Mouse (Mus musculus): Measurements from ENCODE around the gene Serp2. TPM values are rescaled to one million over a fixed set of nuclear protein-coding genes. Genes with fewer than 3 reads are reported as not detected.

Serp2 gene
- polyA plus RNA-seq, 1 experiment from 2014 or later: 21.6 TPM

DNA sequence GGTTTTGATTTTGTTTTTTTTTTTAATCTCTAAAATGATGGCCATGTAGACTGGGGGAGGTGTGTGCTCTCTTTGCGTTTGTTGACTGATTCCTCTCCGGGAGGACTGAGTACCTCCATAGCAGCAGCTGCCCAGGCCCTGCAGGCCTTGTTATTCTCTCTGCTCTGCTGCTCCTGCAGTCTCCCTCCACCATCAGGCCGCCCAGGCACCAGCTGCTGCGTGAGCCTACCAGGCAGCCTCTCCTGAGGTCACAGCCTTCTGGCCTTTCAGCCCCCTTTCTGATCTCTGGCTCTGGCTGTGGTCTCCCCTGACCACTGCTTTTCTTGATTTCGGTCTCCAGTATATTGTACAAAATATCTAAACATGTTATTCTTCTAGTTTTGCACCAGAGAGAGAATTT, 56.7 kb downstream of the Serp2 start:
- no peaks in the 10 kb centered on the region for H3K36me3 ChIP-seq (replicated peaks)
- no peaks in the 10 kb centered on the region for H3K9me3 ChIP-seq
- WGBS: 23% methylated on average over 5 of the region's 5 CpGs
- peak; percentile 44 for DNase-seq (ENCODE audit: low spot score)
- peaks cover 37% of the 10 kb centered on the region for H3K4me1 ChIP-seq
- no peak overlapping the region for H3K4me3 ChIP-seq
- peak overlapping the region; percentile 57; the same call in 1 of the 2 replicates for H3K27ac ChIP-seq (replicated peaks)
- no peaks in the 10 kb centered on the region for H3K27me3 ChIP-seq (replicated peaks; ENCODE audit: low read depth, poor library complexity, severe bottlenecking)

- H3K36me3 ChIP-seq (replicated peaks): peaks cover 1% of the 10 kb centered on the region; the same call in 1 of the 2 replicates
- H3K9me3 ChIP-seq: no peaks in the 10 kb centered on the region
- WGBS: 85% methylated on average over 6 of the region's 6 CpGs
- no peaks in the 10 kb centered on the region for H3K27me3 ChIP-seq (replicated peaks; ENCODE audit: low read depth, poor library complexity, severe bottlenecking)
- no peak overlapping the region for H3K4me3 ChIP-seq
- H3K4me1 ChIP-seq: peaks cover 43% of the 10 kb centered on the region
- no peak for DNase-seq (ENCODE audit: low spot score)
- no peak overlapping the region for H3K27ac ChIP-seq (replicated peaks)
Observed at GRCm38 (mm10) chr14:76499492-76499891, 57.2 kb downstream of the Serp2 start.

DNA sequence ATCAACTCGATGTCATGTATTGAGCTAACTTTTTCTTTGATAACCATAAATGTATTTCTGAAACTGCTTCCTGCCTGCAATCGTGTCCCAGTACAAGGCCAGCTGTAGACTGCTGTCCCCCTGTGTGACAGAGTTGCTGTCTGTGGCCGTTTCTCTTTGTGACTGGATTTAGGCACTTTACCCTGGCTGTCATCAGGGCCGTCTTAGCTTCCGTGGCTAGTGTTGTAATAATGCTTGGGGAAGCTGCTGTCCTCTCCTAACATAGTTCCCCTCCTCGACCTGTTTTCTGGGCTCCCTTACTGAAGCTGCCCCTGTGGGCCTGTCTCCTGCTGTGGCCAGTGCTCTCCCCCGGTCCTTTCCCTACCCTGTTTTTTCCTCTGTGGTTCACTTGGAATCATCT, 58.5 kb downstream of the Serp2 start:
- Histone ChIP-seq H3K27me3 (replicated peaks; ENCODE audit: low read depth, poor library complexity, severe bottlenecking) (no peaks in the 10 kb centered on the region), H3K27ac (replicated peaks) (no peak overlapping the region), H3K36me3 (replicated peaks) (peaks cover 14% of the 10 kb centered on the region), H3K4me3 (no peak overlapping the region), H3K4me1 (peaks cover 39% of the 10 kb centered on the region), H3K9me3 (no peaks in the 10 kb centered on the region)
- WGBS: 70% methylated on average over 7 of the region's 7 CpGs
- no peak for DNase-seq (ENCODE audit: low spot score)

DNA sequence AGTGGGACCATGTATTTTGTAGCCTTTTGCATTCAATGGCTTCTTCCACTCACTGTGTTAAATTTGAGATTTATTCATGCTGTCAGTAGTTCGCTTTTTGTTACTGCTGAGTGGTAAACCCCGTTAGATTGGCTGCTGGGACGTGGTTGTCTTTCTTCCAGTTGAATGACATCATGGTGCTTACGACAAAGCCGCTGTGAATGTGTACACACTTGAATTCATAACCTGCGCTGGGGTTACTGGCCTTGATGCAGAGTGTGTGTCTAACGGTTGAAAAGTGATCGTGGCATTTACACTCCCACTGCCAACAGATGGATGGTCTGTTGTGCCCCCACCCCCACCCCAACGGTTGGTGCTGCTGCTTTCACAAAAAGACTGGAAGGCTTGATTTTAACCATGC, 59.5 kb downstream of the Serp2 start:
- Histone ChIP-seq H3K9me3 (no peaks in the 10 kb centered on the region), H3K4me1 (peaks cover 38% of the 10 kb centered on the region), H3K27me3 (replicated peaks; ENCODE audit: low read depth, poor library complexity, severe bottlenecking) (no peaks in the 10 kb centered on the region), H3K27ac (replicated peaks) (no peak overlapping the region), H3K36me3 (replicated peaks) (peaks cover 16% of the 10 kb centered on the region), H3K4me3 (no peak overlapping the region)
- WGBS: 82% methylated on average over 9 of the region's 9 CpGs
- no peak for DNase-seq (ENCODE audit: low spot score)

DNA sequence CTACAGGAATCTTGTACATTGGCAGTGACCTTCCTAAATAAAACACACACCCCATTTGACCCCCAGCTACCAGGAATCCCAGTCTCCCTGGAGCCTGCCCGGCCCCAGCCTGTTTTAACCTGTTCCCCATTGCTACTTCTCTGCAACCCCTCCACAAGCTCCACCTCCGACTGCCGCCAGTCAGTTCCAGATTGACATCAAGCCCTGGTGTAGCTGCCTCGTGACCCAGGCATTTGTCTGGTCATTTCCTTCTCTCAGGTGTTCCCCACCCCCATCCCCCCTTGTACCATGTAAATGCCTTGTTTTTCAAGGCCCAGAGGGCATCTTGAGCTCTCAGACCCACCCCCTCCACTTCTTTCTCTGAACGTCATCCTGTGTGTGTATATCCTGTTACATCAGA, 61.7 kb downstream of the Serp2 start:
- no peaks in the 10 kb centered on the region for H3K9me3 ChIP-seq
- 29% methylated on average over 5 of the region's 5 CpGs for WGBS
- peak; percentile 64 for DNase-seq (ENCODE audit: low spot score)
- no peaks in the 10 kb centered on the region for H3K27me3 ChIP-seq (replicated peaks; ENCODE audit: low read depth, poor library complexity, severe bottlenecking)
- no peak overlapping the region for H3K4me3 ChIP-seq
- H3K4me1 ChIP-seq: peaks cover 33% of the 10 kb centered on the region
- H3K36me3 ChIP-seq (replicated peaks): peaks cover 16% of the 10 kb centered on the region
- H3K27ac ChIP-seq (replicated peaks): peak overlapping the region; percentile 67

DNA sequence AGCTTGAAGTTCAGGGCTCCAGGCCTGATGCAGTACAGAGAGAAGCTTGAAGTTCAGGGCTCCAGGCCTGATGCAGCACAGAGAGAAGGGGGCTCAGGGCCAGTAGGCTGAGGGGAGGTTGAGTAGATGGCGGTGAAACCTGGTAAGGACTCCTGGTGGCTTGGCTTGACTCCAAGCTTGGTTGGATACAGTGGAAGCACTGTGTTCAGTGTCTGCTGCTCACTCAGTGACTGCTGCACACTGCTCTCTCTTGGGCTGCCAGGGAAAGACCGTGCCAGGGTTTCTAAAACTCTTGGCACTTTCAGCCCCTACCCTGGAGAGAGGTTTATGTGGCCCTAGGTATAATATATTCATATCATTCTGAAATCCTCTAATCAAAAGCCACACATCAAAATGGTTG, 67.6 kb downstream of the Serp2 start:
- 91% methylated on average over 2 of the region's 2 CpGs for WGBS
- peak overlapping the region; percentile 73 for H3K27ac ChIP-seq (replicated peaks)
- peaks cover 28% of the 10 kb centered on the region for H3K4me1 ChIP-seq
- H3K9me3 ChIP-seq: no peaks in the 10 kb centered on the region
- DNase-seq (ENCODE audit: low spot score): no peak
- H3K4me3 ChIP-seq: no peak overlapping the region
- H3K36me3 ChIP-seq (replicated peaks): peaks cover 12% of the 10 kb centered on the region
- H3K27me3 ChIP-seq (replicated peaks; ENCODE audit: low read depth, poor library complexity, severe bottlenecking): no peaks in the 10 kb centered on the region

- Histone ChIP-seq H3K4me3 (no peak overlapping the region), H3K36me3 (replicated peaks) (peaks cover 4% of the 10 kb centered on the region), H3K27ac (replicated peaks) (peak overlapping the region; percentile 73), H3K27me3 (replicated peaks; ENCODE audit: low read depth, poor library complexity, severe bottlenecking) (no peaks in the 10 kb centered on the region), H3K9me3 (no peaks in the 10 kb centered on the region), H3K4me1 (peaks cover 26% of the 10 kb centered on the region)
- DNase-seq (ENCODE audit: low spot score): peak; percentile 78
- WGBS: 52% methylated on average over 18 of the region's 18 CpGs
Observed at GRCm38 (mm10) chr14:76488101-76489044, 68.3 kb downstream of the Serp2 start.

DNA sequence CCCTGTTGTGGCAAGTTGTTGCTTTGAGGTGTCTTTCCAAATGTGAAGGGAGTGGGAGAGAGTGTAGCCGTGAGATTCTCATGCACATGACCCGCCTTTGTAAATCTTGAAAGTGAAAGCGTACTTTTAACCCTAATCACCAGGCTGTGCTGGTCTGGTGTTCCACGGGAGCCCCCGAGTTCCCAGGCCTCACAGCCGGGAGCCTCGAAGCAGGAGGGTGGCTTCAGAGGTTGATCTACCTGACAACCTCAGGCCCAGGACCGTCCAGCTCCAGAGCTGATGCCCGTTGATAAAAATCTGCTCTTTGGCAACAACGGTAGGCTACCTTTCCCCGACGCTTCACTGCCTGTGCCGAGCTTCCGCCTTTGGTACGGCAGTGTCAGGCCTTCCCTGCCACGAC, 69.1 kb downstream of the Serp2 start:
- Histone ChIP-seq H3K36me3 (replicated peaks) (no peaks in the 10 kb centered on the region; the same call in none of the 2 replicates), H3K4me3 (no peak overlapping the region), H3K27me3 (replicated peaks; ENCODE audit: low read depth, poor library complexity, severe bottlenecking) (no peaks in the 10 kb centered on the region), H3K27ac (replicated peaks) (peak overlapping the region; percentile 73), H3K9me3 (no peaks in the 10 kb centered on the region), H3K4me1 (peaks cover 30% of the 10 kb centered on the region)
- DNase-seq (ENCODE audit: low spot score): no peak
- 90% methylated on average over 16 of the region's 16 CpGs for WGBS

- H3K4me3 ChIP-seq: no peak overlapping the region
- no peaks in the 10 kb centered on the region for H3K9me3 ChIP-seq
- WGBS: 100% methylated on average over 1 of the region's 1 CpGs
- no peaks in the 10 kb centered on the region; the same call in 1 of the 2 replicates for H3K36me3 ChIP-seq (replicated peaks)
- no peak for DNase-seq (ENCODE audit: low spot score)
- peaks cover 26% of the 10 kb centered on the region for H3K4me1 ChIP-seq
- no peak overlapping the region for H3K27ac ChIP-seq (replicated peaks)
- H3K27me3 ChIP-seq (replicated peaks; ENCODE audit: low read depth, poor library complexity, severe bottlenecking): no peaks in the 10 kb centered on the region
Observed at GRCm38 (mm10) chr14:76483701-76484100, 73.0 kb downstream of the Serp2 start.

Other genes with a start within 250 kb of the Serp2 start
- 300 and 325 TPM in 2 replicates for gene Tsc22d1, start 141.9 kb downstream of the Serp2 start, polyA plus RNA-seq (2016; fragmentation: Nextera tagmentation; extraction: Ambion mirVana)